Mouse (Mus musculus) urinary bladder, postnatal 36 days (tissue): ENCODE measurements around the gene Tesk1.
A peak's percentile ranks its signal among the peaks of the same experiment; 100 is the strongest.

Source experiments
- DNase-seq, 2 experiments: peaks; one replicate each; pipeline ENCODE4 v3.0.0; 2022; ENCODE audit warnings: low spot score in 2 of 2, mixed read lengths in 1 of 2

Gene Tesk1

GRCm38 (mm10) chr4:43492821-43493185, 51.1 kb downstream of the Tesk1 start, which contains the start of gene Ccdc107:
TSS of gene Ccdc107 (plus strand) at chr4:43492900.
- DNase-seq, result peak; percentile 77 to 93

- DNase-seq, result peak; percentile 95 to 96
These were observed 51.6 kb downstream of the Tesk1 start for GRCm38 (mm10) chr4:43493186-43493845.

GRCm38 (mm10) chr4:43493846-43494240, 52.1 kb downstream of the Tesk1 start:
- DNase-seq, result no peak

GRCm38 (mm10) chr4:43496587-43496986, 54.8 kb downstream of the Tesk1 start:
- DNase-seq, result no peak

GRCm38 (mm10) chr4:43497405-43497804, 55.7 kb downstream of the Tesk1 start:
- DNase-seq, result no peak
